Mouse (Mus musculus): ENCODE measurements around the gene Zfand6. TPM values are rescaled to one million over a fixed set of nuclear protein-coding genes. Genes with fewer than 3 reads are reported as not detected.

Zfand6 gene
- polyA plus RNA-seq, 1 experiment from 2014 or later = 187 TPM

GRCm38 (mm10) chr7:84566200-84566599, 123.6 kb downstream of the Zfand6 start:
- no peak for TF ChIP-seq CTCF (IDR thresholded peaks at IDR 0.05)
- in situ Hi-C loops (cut with MboI; ENCODE audit: low pct_unique_long_range_greater_than_20kb) = no loop called here
- ChIA-PET POLR2A (interaction anchor here (0.9 to 1.0 kb wide), 2 partner anchors 9 to 26 kb away, joined by 3 read pairs; no protein-coding TSS in a partner anchor), CTCF (interaction anchor here (0.8 to 2.6 kb wide), 6 partner anchors 9 to 20 kb away, joined by 3 to 18 read pairs (median 3); no protein-coding TSS in a partner anchor)
- peak; percentile 62 for ATAC-seq
- no peak for DNase-seq (ENCODE audit: low read depth, low spot score)
- H3K27me3 ChIP-seq = no peaks in the 10 kb centered on the region

DNA sequence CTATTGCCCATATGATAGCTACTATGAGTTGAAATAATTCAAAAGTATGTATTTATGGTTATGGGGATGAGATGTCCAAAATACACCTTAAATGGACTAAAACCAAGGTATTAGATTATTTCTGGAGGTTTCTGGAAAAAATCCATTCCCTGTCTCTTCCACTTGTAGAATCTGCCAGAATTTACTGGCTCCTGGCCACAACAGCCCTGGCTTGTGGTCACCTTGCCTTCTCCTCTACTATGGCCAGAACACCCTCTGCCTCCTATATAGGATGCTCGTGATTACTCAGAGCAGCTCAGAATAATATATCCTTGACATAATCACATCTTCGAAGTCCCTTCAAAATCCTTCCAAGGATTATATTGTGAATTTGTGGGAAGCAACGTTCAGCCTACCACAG, 125.5 kb downstream of the Zfand6 start:
- TF ChIP-seq CTCF (IDR thresholded peaks at IDR 0.05) = no peak
- POLR2A ChIA-PET = interaction anchor here (0.8 kb wide), 1 partner anchor 11 kb away, joined by 3 read pairs; no protein-coding TSS in a partner anchor
- in situ Hi-C loops (cut with MboI; ENCODE audit: low pct_unique_long_range_greater_than_20kb) = no loop called here
- DNase-seq (ENCODE audit: low read depth, low spot score) = no peak
- no peak for ATAC-seq
- H3K27me3 ChIP-seq = no peaks in the 10 kb centered on the region
- CTCF ChIA-PET = interaction anchor here (1.3 to 1.9 kb wide), 2 partner anchors 10 to 11 kb away, joined by 6 read pairs; no protein-coding TSS in a partner anchor

Other genes starting within 250 kb of the Zfand6 start
- 59.2 TPM for gene Gm2115, start 161.0 kb downstream of the Zfand6 start, polyA plus RNA-seq (2021)
- gene Fah, start 83.2 kb downstream of the Zfand6 start, polyA plus RNA-seq (2021) = 22.5 TPM
- not detected for gene Olfr291, start 163.6 kb upstream of the Zfand6 start, polyA plus RNA-seq (2021)